Mouse (Mus musculus): ENCODE results near the gene Zfp92.

The Zfp92 gene

DNA sequence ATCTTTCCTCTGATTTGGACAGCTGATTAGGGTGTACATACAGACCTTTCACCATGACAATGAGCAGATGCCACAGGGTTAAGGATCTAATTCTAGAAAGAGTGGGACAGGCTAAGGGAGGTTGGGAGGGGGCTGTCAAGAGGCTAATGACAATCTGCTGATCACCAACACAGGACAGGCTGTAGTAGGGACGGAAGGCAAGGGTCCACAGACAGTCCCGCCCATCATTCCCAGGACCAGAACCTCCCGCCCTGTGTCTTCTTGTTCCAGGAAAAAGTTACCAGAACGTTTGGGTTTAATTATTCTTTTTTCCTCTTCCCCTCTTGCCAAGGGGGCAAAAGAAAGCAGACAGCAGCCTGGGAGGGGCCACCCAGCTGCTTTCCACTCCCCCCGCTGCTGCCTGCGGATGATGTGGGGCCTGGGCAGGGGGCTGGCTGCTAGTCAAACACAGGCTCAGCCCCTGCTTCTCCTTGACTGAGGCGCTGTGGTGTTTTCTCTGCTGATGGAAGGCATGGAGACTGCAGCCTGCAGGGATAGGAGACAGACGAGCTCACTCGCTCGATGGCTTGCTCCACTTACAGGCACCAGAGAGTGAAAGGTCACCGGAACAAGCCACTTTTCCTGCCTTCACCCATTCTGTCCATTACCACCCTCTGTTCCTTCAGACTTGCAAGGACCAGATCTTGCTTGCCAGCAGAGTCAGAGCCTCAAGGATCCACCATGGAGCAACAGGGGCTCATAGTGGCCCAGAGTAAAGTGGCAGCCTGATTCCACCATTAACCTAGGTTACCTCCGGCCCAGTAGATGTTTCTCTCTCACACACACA is 63.7 kb downstream of the Zfp92 start:
- in situ Hi-C loops (cut with MboI, MseI) = no loop called here

DNA sequence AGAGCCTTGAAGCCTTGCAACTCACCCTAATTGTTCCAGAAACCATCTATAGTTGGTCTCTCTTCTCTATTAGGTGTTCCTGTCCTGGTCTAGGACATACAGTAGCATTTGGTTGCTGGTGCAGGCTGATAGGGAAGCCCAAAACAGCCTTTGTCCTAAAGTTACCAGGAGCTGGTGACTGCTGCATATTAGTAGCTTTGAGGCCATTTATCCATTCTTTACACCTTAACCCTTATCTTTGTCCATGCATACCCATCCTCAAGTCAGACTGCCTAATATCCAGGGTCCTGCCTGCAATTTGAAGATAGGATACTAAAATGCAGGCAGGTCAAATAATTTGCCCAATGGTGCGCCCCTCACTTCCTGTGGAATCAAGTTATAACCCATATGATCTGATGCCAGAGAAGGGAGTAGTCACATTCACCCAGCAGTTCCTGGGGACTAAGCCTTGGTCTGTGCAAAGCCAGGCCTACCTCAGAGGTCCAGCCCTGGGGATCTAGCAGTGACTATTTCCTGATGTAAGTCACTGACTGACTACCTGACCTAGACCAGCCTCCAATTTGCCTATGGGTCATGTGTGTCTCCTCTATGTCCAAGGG is 64.9 kb downstream of the Zfp92 start:
- in situ Hi-C loops (cut with MboI, MseI) = no loop called here

DNA sequence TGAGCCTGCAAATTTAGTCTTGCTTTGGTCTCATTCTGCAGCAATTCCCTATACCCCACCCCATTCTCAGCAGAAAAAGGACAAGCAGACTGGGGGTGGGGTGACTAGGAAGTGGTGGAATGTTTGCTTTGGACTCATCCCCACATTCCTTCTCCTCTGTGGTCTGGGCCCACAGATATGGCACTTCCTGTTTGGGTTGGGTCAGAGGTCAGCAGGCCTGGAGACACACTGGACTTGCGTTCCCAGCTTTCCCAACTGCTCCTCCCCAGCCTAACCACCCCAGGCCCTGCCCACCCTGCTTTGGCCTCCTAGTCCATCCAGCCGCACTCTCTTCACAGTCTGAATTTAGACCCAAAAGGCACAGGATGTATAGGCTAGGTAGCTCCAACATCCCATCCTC is 65.7 kb downstream of the Zfp92 start:
- in situ Hi-C loops (cut with MboI, MseI) = no loop called here

DNA sequence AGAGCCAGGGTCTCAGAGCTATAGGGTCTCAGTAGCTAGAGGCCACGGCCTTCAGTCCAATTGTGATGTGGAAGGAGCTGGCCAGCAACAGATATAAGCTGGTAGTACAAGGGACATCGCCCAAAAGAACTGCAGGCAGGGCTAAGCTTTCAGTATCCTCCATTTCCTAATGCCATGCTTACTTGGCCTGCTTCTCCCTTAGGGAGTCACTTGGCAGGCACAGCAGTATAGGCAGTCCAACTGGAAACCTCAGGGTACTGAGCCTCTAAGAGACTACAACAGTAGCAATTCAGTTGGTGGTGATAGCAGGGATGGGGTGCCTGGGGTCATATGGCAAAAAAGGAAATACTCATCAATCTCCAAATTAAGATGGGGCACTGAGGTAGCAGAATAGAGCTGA is 66.6 kb downstream of the Zfp92 start:
- in situ Hi-C loops (cut with MboI, MseI) = no loop called here
